Mouse (Mus musculus) embryo, embryonic 9.5 days (tissue): ENCODE data around the gene Abca2.
"Not testable (repeated sequence)": the region's sequence is repeated elsewhere in the genome, so short reads cannot be mapped to it uniquely, and the experiment has no call there.

Source experiments
- DNase-seq: peaks from one replicate; pipeline ENCODE4 v3.0.0-alpha.2; 2017; ENCODE audit errors: extremely low spot score

The Abca2 gene

DNA sequence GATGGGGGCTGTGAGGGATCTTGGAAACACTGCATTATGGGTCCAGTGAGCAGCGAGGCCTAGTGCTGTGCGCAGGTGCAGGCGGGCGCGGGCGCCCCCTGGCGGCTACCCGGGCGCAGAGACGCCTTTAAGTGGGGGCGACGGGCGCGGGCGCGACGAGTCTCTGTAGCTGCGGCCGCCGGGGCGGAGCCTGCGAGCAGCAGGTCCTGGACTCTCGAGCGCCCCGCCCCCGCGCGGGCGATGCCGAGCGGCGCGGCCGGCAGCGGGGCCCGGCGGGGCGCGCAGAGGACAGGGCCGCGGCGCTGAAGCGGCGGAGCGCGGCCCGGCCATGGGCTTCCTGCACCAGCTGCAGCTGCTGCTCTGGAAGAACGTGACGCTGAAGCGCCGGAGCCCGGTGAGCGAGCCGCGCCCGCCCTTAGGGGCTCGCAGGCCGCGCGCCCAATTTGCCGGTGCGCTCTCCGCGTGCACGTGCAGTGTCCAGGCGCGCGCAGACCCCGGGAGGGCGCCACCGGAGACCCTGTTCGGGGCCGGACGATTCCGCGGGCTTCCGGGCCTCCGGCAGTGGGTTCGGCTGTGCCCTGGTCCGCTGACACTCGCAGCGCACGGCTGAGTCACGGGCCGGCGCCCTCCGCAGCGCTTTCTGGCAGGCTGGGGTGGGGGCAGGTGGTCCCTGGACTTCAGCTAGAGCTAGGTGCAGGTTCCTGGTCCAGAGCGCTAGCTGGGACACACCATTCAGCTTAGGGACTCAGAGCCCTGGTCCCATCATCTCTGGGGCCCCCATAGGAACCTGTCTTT lies at the start of gene Abca2:
TSS of gene Abca2 (plus strand) at position 262 of the 795 bp plus-strand sequence.
- peak; percentile 92 for DNase-seq

DNA sequence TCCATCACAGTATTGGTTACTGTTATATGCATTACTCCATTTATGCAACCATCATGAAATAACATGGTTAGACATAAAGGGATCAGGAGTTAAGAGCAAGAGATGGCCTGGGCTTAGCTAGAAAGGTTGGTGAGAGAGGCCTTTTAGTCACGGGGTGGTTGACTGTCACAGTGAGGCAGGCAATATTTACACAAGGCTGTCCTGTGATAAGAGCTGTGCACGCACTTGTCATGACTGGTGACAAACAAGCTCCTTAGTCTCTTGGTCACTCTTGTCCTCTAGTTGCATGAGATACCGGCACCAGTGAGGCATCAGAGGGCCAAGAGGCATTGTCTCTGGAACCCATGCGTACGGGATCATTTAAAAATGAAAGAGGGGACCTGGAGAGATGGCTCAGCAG lies 44.0 kb upstream of the Abca2 start:
- DNase-seq = no peak

DNA sequence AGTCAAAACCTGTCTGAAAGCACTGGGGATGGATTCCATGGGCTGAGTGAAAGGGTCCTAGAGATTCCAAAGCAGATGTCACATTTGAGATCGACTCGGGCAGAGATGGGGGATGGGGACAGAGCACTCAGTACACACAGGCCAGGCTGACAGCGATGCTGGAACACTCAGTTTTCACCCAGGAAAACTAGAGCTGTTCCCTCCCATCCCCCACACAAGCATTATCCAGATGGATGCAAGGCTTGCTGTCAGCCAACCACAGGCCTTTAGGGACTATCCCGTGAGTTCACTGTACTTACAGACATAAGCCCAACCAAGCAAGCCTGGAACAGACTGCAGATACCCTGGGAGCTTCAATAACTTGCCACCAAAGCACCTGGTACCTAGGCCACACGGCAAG lies 37.2 kb upstream of the Abca2 start:
- DNase-seq = no peak

DNA sequence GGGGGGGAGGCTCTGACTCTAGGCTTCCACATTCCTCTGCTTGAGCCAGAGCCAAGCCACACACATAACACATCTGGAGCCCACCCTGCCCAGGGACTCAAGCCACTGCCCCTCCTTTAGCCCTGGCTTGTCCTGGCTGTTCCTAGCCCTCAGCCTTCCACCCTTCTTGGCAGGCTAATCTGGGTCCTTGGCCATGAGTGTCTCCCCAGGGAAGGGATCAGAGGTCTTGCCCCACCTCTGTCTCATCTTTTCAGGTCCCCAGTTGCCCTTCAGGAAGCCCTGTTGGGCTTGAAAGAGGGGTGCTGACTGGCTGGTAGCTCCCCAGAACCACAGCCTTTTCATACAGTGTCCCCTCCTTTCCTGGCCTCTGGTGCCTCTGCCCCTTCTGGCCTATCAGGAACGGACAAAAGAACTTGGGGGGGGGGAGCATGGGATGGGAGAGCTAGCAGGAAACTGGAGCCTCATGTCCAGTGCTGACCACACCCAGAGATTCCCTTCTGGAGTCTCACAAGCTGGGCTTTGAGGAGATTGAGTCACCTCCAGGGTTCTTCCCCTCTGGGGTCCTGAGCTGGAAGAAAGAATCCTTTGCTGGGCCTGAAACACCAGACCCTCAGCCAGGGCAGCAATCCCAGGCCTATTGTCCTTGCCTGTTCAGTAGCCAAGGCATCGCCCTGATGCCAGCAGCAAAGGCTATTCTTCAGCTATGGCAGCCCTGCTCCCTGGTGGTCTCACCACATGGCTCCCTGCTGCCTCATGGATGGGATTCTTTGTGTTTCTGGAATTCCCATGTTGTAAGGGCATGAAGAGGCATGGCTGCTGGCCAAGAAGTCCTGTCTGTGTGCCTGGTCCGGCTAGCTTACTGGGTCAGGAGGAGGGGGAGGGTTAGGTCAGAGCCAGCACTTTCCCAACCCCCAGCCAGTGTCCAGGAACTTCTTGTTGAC lies 34.0 kb upstream of the Abca2 start:
- DNase-seq = no peak

DNA sequence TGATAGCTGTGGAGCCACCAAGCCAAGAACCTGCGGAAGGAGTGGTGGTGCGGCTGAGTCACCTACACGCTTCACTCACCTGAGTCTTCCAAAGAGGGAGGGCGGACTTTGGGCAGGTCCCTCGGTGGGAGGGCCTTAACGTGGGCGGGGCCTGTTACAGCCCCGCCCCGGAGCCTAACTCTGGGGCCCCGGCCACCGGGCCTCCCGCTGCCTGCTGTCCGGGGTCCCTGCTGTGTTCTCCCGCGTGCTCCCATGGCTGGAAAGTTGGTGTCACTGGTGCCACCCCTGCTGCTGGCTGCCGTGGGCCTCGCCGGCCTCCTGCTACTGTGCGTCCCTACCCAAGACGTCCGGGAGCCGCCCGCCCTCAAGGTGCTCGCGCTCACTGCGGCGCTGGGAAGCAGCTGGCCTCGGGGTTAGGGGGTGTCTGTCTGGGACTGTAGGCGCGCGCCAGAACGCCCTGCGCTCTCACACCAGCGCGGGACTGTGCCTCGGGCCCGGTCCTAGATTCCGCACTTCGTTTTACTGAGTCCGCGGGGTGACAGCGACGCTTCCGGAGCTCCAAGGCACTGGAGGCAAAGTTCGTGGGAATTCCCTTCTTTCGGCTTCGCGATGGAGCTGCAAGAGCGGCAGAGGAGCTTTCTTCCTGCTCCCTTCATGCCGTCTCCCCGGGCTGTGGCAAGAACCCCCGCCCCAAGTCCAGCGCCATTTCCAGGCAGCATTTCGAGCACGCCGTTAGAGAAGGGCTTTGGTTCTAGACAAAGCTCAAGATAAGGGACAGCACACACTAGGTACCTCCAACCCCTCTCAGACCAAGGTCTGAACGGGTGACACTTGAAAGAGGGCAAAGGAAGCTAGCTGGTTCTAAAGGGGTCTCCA lies 32.5 kb upstream of the Abca2 start, which contains the start of gene Entpd2:
TSS of gene Entpd2 (plus strand) at position 154 of the 876 bp plus-strand sequence.
- DNase-seq = no peak

DNA sequence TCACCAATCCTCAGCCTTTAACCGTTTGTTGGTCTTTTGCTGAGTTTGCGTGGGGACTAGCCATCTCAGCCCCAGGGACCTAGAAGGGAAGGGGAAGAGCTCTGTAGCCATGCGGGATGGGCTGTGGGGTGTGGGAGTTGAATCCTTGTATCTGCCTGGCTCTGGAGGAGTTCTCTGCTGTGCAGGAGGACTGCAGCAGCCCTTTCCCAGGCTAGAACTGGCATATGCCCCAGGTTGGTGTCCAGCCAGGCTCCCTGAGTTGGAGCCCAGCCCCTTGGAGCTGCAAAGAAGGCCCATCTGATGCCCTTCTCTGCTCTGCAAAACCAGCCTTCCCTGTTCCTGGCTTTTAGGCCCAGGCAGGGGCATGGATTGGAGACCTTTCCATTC lies 31.9 kb upstream of the Abca2 start:
- no peak for DNase-seq

DNA sequence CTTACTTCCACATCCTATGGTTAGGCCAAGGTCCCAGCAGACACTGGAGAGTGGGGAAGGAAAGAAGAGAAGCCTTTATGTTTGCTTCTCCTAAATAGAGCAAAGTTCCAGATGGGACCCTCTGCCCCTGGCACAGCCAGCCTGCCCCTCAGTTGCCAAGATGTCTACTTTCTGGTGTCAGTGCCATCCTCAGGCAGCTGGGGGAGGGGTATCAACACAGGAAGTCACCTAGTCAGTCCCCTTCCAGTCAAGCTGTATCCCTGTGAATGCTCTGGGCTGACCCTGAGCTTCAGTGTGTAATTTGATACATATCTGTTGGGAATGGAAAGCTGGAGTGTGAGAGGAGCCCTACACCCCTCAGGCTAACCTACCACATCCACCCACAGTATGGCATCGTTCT lies 31.5 kb upstream of the Abca2 start:
- no peak for DNase-seq

DNA sequence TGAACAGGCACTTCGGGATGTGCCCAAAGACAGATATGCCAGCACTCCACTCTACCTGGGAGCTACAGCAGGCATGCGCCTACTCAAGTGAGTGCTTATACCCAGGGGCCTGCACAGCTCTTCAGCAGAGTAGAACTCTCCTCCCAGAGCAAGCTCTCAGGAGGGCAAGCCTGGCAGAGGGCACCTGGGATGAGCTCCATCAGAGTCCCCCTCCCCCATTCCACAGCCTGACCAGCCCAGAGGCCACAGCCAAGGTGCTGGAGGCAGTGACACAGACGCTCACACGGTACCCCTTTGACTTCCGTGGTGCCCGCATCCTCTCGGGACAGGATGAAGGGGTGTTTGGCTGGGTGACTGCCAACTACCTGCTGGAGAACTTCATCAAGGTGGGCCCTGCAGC lies 30.4 kb upstream of the Abca2 start:
- DNase-seq = no peak

DNA sequence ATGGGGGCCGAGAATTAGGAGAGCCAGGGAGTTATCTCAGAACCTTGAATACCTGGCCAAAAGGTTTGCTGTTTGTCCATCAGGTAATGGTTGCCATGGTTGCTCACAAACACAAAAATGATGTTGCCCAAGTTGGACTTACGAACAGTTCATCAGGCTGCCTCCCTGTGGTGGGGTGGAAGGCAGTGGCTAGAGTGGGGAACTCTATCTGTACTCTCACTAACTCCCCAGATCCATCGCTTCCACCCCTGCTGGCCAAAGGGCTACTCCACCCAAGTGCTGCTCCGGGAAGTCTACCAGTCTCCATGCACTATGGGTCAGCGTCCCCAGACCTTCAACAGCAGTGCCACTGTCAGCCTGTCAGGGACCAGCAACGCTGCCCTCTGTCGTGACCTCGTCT lies 29.5 kb upstream of the Abca2 start, which contains the start of gene Npdc1:
TSS of gene Npdc1 (plus strand) at position 301 of the 400 bp plus-strand sequence.
- DNase-seq = no peak

DNA sequence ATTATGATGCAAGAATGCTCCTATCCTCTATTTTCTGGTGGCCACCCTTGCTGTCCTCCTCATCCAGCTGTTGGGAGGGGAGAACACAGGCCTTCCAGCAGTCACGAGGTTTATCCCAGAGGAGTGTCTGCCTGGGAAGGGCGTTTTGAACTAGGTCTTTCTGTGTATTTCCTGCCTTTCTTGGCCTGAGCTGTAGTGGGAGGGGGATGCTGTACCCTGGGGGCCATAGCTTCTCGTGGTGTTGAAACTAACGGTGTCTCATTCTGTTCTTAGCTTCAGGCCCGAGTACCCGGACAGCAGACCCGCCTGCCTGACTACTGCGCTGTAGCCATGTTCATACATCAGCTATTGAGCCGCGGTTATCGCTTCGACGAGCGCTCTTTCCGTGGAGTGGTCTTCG lies 28.2 kb upstream of the Abca2 start:
- no peak for DNase-seq

DNA sequence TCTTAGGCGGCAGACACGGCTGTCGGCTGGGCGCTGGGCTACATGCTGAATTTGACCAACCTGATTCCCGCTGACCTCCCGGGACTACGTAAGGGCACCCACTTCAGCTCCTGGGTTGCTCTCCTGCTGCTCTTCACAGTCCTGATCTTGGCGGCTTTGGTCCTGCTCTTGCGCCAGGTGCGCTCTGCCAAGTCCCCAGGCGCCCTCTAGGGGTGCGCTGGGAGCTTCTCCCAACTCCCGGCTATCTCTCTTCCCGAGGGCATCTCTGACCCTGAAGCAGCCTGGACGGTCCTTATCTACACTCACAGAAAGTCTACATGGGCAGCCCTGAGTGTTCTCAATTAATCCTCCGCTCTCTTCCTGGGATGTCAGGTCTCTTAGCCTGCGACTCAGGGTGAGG lies 27.7 kb upstream of the Abca2 start:
- peak; percentile 35 for DNase-seq

DNA sequence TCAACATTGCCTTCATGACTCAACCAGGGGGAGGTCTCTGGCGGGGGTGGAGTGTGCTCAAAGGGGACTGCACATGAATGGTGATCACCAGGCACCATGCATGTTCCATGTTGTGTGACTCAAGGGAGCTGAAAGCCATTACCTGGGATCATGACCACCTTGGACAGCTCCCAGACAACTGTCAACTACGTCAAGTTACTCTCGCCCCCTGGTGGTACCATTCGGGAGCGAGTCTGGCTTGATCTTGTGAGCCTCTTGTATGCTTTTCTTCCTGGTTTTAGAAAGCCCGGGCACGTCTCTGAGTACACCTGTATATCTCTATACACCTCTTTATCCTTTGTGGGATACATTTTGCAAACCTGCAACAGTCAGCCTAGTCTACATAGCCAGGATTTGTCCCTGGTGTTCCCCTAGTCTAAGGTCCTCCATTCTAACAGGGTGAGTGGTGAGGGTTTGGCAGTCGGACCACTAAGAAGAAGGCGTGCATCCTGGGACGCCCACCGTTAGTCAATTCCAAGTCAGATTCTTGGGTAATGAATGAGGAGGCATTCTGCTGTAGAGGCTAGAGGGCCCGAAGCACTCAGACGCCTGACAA lies 26.0 kb upstream of the Abca2 start:
- peak; percentile 81 for DNase-seq

DNA sequence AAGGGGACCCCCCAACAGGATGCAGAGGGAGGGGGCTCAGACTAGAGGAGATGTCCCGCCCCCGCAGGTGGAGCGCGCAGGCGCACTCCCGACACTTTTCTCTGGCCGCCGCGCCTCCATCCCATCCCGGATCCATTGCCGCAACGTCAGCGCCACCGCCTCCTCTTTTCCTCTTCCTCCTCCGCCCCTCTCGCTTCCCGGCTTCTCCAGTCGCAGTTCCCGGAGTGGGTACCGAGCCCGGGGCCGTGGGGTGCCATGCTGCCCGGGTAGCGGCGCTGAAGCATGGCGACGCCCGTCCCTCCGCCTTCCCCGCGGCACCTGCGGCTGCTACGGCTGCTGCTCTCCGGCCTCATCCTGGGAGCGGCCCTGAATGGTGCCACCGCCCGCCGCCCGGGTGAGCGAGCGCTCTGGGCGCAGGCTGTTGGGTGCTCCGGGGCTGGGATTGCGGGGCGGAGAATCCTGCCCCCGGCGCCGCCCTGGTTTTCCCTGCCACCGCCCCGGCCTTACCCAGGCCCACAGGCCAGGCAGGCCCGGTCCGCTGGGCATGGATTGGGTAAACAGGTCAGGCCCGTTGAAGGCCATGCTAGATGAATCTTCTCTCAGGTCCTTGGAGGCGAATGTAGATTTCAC lies 25.4 kb upstream of the Abca2 start:
- DNase-seq = peak; percentile 56

DNA sequence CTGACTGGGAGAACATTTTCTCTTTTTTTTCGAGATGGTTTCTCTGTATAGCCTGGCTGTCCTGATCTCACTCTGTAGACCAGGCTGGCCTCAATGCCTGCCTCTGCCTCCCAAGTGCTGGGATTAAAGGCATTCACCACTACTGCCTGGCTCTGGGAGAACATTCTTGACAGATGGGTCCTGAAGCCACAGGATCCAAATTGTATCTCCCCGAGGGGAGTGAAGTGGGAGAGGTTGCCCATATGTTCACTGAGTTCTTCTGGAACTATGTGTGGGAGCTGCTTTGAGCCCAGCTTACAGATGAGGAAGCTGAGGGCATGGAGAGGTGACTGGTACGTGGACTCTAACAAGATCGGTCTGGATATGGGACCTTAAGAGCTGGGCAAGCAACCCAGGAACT lies 24.5 kb upstream of the Abca2 start:
- DNase-seq = no peak

DNA sequence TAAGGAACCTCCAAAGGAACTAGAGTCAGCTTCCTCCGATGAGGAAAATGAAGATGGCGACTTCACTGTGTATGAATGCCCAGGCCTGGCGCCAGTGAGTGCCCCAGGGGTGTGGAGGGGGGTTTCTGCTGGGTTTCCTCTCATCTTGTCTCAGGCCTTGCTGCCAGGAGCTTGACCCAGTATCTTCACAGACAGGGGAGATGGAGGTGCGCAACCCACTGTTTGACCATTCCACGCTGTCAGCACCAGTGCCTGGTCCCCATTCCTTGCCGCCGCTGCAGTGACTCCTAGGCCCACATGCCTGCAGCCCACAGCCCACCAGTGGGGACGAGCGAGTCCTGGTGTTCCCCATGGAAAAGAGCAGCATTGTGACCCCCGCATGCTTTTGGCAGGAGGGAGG lies 19.6 kb upstream of the Abca2 start:
- DNase-seq = no peak

DNA sequence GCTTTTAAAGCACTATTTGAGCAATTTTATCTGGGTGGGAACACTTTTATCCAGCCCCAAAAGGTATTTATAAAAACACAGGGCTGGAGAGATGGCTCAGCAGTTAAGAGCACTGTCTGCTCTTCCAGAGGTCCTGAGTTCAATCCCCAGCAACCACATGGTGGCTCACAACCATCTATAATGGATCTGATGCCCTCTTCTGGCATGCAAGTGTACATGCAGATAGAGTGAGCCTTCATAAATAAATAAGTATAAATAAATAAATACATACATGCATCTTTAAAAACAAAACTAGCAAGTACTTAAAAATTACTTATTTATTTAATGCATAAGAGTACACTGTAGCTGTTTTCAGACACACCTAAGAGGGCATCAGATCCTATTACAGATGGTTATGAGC lies 15.1 kb upstream of the Abca2 start:
- not testable (repeated sequence) for DNase-seq

DNA sequence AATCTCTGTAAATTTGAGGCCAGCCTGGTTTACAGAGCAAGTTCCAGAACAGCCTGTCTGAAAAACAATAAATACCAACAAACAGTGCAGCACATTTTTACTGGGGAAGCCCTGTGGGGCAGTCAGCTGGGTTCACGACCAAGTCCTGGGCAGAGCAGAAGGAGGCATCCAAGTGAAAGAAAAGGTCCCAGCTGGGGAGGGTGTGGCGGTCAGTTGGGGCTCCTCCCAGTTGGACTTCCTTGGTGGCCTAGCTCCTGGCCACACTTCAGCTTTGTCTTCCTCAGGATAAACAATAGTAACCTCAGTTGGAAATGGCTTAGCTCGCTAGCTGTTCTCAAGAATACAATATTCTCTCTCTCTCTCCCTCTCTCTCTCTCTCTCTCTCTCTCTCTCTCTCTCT lies 11.1 kb upstream of the Abca2 start:
- DNase-seq = no peak

DNA sequence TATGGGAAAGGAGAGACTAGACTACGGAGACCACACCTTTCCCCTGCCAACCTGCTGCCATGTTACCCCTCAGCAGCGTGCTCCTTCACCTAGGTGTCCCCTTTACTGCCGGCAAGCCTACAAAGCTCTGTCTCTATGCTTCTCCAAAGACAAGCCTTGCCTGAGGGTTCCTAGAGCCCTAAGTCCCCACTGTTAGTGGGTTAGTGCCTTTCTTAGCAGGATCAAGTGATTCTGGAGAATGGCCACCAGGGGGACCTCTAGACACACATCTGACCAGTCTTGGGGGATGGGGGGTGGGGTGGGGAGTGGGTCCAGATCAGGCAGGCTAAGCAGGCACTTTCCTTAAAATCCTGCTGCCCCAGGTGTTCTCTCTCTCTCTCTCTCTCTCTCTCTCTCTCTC lies 6.6 kb upstream of the Abca2 start:
- peak; percentile 51 for DNase-seq

DNA sequence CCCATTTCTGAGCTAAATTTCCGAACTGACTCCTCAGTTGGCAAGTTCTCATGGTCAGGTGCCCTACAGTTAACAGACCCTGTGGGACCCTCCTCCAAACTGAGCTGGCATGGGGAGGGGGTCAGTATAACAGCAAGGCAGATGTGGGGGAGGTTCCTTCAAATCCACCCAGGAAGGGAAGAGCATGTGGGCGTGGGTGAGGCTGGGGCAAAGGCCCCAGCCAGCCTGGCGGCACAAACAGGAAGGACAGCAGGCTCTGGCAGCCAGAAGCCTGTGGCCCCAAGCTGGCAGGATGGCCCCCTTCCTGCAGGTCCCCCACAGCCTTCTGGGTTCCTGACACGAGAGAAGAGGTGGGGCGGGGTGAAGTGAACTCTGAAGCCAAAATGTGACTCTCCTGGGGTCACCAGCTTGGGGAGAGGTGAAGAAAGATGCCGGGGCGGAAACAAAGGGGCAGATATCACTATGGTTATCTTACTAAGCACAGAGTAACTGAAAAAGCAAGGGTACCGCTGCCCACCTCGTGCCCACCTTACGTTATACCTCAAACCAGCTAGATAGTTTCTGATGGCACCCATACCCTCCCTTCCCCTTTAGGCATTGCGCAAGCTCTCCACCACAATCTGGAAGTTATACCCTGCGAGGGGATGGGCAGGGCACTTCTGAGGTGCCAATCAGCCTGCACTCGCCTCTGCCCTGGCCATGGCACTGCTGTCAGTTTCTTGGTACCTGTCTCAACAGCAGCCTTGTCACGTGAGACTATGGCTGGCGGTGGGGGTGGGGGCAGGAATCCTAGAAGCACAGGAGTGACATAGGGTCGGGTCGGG lies 5.7 kb upstream of the Abca2 start, which contains the start of gene Fut7:
TSS of gene Fut7 (plus strand) at position 681 of the 824 bp plus-strand sequence.
- DNase-seq = no peak

DNA sequence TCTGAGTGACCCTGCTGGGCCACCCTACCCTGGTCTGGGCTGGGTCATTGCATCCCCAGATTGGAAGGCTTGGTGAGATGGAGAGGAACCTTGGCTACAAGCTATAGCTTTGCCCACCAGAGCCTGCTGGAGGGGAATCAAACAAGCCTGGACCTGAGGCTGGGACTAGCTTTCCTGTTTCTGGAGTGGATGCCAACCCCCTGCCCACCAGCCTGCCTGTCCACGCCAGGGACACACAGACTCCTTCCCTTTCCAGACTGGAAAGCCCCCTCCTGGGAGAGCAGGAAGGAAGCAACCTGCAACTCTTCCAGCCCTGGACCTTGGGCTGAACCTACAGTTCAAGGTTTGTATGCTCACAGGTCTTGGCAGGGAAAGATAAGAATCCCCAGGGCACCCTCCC lies 4.9 kb upstream of the Abca2 start:
- DNase-seq = no peak
